Mouse (Mus musculus) kidney, adult 11 months (tissue): ENCODE measurements around the gene Atg9b.

ENCODE experiments used
- DNase-seq: peaks from one replicate; pipeline ENCODE4 v3.0.0; 2022

Atg9b gene

DNA sequence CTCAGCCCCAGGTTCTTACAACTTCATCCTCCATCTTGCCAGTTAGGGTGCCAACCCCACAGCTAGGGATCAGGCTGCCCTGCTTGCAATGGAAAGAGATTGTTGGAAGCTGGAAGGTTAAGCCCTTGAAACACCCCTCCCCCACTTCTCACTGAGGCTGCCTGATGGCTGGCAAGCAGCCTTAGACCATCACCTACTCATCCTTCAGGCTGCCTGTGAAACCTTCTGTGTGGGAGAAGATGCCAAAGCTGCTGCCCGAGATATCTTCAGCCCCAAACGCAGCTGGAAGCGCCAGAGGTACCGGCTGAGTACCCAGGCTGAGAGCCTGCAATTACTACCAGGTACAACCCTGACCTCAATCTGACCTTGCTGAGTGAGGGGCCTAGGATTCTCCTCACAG lies 12.4 kb downstream of the Atg9b start:
- DNase-seq: no peak

DNA sequence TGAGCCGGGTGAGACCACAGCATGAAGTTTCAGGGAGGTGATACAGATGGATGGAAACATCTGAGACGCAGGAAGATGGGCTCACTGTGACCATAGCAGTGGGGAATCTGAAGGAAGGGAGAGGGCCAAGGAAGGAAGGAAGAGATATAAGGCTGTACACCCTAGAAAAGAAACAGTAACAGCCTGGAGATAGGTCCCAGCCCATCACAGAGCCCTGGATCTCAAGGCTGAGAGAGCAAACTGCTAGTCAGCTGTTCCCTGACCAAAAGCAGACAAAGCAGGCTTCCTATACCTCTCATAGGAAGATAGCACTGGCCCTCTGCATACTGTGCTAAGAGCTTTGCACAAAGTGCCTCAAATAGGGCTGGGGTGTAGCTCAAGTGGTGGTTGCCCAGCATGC lies 13.2 kb downstream of the Atg9b start:
- no peak for DNase-seq

DNA sequence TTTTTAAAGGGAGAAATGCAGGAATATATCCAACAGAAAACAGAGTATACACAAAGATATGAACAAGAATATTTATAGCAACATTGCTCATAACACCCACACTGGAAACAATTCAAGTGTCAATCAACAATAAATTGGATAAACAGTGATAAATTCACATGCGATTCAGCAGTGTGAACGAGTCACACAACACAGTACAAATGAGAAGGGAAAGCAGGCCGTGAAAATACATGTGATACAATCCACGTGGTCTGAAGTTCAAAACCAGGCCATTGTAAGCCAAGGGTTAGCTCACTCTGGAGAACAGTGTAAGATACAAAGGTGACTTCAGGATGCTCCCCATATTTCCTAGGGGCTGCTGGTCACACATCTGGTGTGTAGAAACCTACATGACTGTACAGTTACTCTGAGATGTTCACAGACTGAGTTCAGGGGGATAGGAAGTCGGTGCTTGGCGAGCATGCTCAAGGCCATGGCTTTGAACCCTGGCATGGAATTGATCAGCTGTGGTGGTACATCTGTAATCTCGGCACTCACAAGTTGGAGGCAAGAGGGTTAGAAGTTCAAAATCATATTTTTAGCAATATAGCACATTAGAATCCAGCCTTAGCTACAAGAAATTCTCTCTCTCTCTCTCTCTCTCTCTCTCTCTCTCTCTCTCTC lies 17.1 kb downstream of the Atg9b start:
- no peak for DNase-seq

DNA sequence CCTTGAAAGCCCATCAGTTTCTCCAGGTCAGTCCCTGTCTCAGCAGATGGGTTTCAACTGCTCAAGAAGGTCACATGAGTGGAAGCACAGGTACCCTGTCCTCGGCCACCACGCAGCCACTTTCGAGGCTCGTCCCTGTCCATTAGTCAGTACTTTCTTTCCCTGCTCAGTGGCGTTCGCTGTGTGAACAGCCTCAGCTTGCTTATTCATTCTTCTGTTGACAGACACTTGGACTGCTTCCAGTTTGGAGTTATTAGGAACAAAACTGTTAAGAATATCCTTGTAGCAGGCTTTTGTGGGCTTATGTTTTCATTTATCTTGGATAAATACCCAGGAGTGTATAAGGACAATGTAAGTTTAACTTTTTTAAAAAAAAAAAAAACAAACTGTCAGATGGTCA lies 17.7 kb downstream of the Atg9b start:
- DNase-seq: no peak

DNA sequence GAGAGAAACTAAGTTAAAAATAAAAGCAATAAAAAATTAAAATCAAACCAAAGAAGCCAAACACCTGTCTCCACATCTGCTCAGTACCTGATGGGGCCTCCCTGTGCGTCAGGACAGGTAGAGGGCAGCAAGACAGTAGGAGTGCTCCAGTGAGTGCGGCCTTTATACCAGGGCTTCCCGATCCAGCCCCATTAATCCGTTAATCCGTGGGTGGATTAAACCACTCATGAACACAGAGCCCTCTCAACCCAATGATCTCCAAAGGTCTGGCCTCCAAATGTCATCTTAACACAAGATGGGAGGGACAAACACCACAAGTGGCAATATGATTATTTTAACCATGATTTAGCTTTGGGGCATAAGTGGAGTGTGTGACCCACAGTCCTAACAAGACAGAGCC lies 18.1 kb downstream of the Atg9b start:
- no peak for DNase-seq

DNA sequence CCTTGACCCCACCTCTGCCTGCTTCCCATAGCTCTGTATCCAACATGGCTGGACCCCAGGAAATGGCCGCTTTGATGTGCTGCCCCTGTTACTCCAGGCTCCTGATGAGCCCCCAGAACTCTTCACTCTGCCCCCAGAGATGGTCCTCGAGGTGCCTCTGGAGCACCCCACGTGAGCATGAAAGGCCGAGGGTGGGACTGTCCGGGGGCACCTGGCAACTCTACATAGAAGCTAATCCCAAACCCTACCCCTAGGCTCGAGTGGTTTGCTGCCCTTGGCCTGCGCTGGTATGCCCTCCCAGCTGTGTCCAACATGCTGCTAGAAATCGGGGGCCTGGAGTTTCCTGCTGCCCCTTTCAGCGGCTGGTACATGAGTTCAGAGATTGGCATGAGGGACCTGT lies 22.2 kb downstream of the Atg9b start:
- no peak for DNase-seq

DNA sequence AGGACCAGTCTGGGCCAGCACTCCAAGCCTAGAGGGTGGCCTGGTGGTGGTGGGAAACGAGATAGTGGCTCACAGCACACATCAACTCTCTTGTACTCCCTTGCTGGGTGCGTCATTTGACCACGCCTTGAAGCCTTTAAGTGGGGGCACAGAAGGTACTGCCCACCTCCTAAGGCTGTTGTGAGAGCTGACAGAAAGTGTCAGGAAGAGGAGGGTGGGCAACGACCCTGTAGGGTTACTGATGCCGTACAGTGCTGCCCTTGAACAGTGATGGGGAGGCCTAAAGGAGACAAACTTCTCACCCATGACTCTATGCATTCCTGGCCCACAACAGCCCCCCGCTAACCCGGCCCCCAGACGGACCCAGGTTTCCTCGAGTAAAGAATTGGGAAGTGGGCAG lies 25.5 kb downstream of the Atg9b start:
- no peak for DNase-seq

DNA sequence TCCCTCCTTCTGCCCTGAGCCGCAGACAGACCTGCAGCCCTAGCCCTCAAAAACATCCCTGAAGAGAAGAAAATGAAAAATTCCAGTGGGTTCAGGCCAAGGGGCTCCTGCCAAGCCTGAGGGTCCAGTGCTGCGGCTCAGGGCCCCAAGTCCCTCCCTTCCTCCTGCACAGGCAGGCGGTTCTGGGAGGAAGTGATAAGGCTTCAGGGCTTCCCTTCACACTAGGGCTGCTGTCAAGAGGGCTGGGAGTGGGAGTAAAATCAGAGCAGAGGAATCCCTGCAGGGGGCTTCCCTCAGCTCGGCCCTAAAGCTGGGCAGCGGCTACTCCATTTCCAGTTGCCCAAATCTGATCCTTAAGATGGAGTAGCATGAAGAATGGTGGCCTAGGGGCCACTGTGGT lies 26.4 kb downstream of the Atg9b start:
- no peak for DNase-seq

DNA sequence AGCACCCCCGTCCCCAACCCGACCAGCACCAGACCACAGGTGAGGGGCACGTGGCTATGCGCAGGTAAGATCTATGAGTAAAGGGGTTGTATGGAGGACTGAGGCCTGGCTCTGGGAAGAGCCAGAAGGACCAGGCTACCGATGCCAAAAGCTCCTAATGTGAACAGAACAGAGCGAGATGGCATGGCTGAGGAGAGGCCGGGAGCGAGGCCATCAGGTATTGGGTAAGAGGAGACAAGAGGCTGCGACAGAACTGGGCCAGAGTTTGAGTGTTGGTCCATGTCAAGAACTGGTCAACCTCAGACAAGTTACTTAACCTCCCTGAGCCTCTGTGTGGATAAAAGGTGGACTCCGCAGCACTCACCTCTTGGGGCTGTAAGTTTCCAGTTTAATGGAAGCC lies 27.0 kb downstream of the Atg9b start:
- DNase-seq: no peak

DNA sequence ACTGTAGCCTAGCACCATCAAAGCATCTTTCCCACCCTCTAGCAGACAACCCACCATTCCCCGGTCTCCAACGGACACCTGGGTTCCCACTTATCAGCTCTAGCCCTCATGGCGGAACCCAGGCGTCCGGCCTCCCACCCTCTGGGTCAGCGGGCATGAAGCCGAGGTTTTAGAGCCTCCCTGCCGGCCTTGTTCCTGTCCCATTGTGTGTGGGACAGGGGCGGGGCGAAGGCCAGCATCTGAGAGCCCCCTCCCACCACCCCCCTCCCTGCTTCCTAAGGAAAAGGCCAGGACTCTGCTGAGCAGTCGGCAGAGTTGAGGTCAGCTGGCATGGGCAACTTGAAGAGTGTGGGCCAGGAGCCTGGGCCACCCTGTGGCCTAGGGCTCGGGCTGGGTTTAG lies 27.4 kb downstream of the Atg9b start, which contains the start of gene Nos3:
Gene Nos3, plus strand, starts transcription at position 303 of the 400 bp plus-strand sequence.
- peak; percentile 42 for DNase-seq

DNA sequence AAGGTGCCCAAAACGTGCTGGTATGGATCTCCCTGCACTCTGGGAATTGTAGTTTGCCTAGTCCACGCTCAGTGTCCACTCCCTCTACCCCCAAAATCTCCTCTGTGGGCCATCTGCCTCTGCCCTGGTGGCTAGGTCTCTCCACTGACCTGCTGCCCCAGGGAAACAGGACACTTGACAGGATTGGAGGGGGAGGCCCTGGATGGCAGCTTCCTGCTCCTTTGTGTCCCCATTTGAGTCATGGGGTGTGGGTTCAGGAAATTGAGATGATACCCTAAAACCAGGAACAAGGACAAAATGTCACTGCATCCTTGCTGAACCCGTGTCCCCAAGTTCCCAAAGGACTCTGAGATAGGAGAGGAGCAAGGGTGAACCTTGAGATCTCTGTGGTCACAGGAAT lies 27.9 kb downstream of the Atg9b start:
- DNase-seq: no peak

DNA sequence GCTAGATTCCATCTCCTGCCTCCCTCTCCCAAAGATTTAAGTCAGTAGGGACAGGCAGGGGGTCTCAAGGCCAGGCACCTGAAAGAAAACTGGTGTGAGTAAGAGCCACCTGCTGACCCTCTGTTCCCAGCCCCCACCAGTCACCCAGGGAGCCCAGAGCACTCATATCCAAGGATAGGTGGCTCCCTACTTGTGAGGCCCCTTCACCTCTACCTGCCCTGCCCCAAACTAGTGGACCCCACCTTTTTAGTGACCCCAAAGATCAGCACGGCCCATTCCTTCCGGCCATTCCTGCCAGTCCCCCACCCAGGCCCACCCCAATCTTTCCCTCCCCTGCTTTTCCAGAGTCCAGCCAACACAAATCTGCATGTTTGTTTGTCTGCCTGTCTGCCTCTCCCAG lies 28.5 kb downstream of the Atg9b start:
- no peak for DNase-seq

DNA sequence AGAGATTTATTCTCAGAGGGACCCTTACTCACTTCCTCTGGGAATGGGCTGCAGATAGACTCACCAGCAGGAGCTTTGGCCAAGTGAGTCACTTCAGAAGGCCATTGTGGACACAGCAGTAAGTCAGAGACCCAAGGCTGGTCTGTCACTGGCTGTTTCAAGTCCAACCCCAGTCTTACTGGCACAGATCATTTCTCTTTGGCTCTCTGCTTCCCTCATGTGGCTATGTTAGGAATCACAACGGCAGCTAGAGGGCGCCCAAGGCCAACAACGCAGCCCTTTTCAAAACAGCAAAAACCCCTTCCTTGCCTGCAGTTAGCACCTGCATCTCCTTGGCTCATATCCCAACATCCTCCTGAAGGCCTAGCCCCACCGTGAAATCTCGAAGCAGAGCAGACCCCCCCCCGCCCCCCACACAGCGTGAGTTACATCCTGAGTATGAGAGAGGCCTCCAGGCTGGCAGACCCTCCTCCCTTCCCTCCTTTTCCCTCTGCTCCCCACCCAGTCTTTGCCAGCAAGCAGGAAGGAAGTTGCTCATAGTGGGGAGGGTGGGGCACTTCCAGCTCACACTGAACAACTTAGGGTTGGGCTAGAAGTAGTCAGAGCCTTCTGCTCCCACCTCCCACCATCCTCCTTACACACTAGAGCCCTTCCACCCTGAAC lies 31.0 kb downstream of the Atg9b start:
- peak; percentile 65 for DNase-seq

DNA sequence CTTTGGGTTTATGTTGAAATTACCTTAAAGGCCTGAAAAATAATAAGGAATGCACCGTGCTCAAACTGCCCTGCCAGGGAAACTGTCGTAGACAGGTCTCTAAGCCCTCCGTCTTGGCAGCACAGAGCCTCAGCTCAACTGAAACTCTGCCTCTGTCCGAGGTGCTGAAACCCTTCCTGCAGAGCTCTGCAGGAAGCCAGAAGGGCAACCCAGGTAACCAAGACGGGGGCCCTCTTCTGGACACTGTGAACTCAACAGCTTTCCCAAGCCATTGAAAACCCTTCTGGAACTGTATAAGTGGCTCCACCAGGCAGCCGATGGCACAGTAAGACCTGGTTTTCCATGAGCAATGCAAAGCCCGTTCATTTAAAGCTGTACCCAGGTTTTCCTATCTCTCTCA lies 34.5 kb downstream of the Atg9b start:
- DNase-seq: peak; percentile 57

DNA sequence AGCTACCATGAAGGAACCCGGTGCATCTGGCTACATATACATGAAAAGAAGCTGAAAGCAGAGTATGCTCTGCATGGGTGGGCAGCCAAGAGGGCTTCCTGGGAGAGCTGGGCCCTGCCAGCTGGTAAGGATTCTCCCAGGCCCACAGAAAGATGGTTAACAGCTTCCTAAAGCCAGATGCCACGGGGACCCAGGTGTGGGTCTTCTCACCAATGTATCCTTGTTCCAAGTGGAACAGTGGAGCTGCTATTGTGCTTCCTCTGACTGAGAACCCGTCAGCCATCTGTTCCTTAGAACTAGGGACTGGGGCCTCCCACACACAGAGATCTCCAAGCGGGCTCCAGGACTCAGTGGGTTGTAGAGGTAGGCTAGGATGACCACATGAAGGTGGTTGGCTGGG lies 35.2 kb downstream of the Atg9b start:
- no peak for DNase-seq

DNA sequence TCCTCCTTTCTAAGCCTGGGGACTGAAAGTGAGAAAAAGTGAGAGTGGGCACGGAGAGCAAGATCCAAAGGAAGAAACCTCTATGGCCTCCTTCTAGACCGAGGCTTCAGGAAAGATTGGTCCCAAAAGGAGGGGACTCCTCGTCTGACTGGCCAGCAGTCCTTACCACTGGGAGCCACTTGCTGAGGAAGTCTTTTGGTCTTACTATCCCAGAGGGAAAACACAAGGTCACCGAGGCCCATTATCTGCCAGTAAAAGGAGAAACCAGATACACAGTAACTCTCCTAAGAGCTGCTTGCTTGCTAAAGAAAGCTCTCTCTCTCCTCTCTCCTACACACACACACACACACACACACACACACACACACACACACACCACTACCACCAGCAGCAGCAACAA lies 38.6 kb downstream of the Atg9b start:
- DNase-seq: no peak

DNA sequence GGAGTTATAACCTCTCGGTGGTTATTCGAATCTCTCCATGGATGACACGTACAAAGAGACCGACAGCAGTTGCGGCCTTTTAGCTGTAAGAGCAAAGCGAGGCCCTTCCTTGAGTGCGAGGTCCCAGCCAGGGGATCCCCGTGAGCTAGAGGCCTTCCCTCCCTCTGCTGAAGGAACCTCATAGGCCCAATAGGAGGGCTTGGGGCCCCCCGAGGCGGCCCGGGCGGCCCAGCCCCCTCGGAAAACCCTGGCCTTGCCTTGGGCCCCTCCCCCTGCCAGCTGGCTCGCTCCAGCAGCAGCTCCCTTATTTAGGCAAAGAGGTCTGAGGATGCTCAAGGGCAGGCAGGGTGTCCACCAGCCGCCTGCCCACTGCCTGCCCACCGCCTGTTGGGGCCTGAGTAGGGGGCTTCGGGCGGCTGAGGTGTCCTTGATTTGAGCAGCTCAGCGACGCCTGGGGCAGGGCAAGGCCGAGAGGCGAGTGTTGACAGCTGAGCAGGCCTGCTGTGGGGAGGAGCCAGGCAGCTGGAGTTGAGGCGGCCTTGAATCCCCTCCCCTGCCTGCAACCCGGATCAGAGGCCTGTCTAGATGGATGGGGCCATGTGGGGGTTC lies 39.6 kb downstream of the Atg9b start:
- no peak for DNase-seq

DNA sequence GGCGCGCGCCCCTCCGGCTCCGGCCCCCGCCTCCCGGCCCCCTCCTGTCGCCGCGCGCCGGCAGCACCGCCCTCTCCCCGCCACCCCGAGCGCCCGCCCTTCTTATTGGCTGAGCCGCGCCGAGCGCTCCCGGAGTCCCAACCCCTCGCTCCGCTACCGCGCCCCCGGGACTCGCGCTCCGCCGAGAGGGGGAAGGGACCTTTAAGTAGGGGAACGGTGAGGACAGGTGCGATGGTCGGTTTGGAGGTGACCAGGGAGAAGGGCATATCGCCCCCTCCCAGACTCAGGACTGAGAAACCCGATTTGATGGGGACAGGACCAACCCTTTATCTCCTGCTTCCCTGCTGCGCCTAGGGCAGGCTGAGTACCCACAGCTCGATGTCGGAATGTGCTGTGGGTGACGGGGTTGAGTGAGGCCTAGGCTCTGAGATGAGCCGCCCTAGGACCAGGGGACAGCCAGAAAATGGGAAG lies 40.2 kb downstream of the Atg9b start:
- DNase-seq: no peak

DNA sequence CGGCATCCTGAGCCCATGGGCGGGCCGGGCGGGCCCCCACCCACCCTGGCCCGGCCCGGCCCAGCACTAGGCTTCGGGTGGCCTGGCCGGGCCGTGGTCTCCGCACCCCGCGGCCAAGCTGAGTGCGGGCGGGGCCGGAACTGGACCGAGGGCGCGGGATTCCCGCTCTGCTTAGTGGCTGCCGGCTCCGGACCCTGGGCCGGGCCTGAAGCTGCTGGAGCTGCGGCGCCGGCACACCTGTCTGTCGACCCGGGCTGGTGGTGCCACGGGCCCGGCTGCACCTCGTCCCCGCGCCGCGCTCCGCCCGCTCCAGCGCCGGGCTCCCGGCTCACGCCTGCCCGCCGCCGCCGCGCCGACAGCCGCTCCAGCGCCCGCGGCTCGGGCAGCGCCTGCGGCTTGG lies 40.7 kb downstream of the Atg9b start, which contains the start of gene Kcnh2:
Gene Kcnh2, minus strand, starts transcription at position 327 of the 400 bp plus-strand sequence.
- DNase-seq: no peak

DNA sequence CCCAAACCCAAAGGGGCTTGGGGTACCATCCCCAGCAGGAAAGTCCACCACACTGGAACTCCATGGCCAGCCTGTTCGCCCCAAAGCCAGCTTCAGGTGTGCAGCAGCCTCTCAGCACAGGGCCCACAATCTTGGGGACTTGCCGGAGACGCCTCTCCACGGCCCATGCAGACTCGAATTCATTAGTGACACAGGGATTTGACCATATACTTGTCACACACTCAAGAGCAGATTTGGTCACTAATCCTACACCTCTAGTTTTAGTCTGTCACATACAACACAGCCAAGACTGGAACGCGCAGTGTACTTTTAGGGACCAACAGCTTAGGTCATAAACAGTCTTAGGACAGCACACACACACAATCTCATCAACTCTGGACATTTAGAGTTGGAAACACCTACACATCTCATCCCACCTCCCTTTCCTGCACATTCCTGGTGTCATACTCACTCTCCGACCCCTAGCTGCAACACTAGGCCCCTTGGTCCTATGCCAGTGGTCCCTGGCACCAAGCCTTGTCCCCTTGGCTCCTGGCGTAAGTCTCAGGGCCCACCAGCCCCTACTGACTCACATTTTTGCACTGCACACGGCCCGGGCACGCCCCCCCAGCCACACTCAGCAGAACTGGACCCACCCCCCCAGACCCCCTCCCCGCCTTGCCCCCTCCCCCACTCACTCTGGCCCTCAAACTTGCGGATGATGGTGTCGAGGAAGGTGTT lies 41.3 kb downstream of the Atg9b start:
- no peak for DNase-seq

DNA sequence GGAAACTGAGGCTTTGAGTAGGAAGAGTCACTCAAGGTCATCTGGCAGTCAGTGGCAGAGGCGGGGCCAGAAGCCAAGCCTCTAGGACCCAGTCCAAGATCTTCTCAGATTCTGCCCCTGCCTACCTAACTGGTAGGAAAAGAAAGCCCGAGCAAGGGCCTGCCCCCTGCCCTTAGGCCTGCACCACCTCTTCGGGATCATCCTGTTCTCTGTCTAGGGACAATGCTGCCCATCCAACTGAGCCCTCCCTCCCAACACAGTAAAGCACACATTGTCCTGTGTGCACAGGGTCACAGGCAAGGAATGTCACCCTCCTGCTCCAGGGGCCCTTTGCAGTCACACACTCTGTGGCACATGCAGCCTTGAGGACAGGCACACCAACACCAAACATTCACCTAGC lies 41.9 kb downstream of the Atg9b start:
- DNase-seq: no peak

DNA sequence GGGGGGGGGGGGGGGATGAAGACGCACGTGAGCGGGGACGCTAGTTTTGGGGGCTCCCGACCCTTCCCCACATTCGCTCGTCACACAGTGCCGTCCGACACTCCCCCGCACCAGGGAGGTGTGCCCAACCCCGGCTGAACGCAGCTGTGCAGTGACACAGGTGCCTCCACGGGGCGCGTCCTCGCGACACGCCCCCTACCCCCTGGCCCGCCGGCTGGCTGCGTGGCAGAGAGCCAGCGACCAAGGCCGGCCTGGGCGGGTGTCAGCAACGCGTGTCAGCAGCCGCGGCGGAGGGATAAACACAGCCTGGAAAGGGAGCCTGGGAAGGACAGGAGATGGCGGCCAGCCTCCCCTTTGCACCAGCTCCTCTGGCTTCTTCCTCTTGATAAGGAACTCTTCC lies 43.4 kb downstream of the Atg9b start:
- no peak for DNase-seq

DNA sequence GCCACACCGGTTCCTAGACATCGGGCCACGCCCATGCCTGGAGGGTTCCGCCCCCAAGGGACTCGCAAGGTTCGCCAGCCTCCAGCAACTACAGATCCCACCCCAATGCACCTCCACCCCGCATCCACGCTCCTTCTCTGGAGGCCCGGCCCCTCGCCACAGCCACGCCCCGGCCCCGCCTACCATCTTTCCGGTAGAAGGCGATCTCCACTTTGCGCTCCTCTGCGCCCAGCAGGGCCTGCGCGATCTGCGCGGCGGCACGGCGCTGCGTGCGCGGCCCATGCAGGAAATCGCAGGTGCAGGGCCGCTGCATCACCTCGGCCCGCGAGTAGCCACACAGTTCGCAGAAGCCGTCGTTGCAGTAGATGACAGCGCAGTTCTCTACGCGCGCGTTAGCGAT lies 43.8 kb downstream of the Atg9b start:
- peak; percentile 52 for DNase-seq
